Mouse (Mus musculus): Measurements from ENCODE around the gene Dhx8.

GRCm38 (mm10) chr11:101798083-101798482 is 65.4 kb downstream of the Dhx8 start:
- no peak for TF ChIP-seq POLR2AphosphoS2 (IDR thresholded peaks at IDR 0.05; ENCODE audit: low read length)
- no peak for TF ChIP-seq E2F4 (IDR thresholded peaks at IDR 0.05; ENCODE audit: borderline replicate concordance, low read depth, low read length)
- no peak for TF ChIP-seq NRF1 (IDR thresholded peaks at IDR 0.05; ENCODE audit: insufficient read depth, low read depth, low read length, poor library complexity, severe bottlenecking)
- no peak for TF ChIP-seq UBTF (IDR thresholded peaks at IDR 0.05; ENCODE audit: borderline replicate concordance, insufficient read depth, low read depth, low read length)
- TF ChIP-seq ZKSCAN1 (IDR thresholded peaks at IDR 0.05; ENCODE audit: low read depth, low read length), result no peak
- TF ChIP-seq ZNF384 (IDR thresholded peaks at IDR 0.05; ENCODE audit: low read depth, low read length), result no peak
- TF ChIP-seq CTCF (IDR thresholded peaks at IDR 0.05 in 2 of 3, conservative IDR thresholded peaks at IDR 0.05 in 1 of 3; ENCODE audit: control insufficient read depth in 1 of 3, insufficient read depth in 1 of 3, low read depth in 2 of 3, low read length in 3 of 3, poor library complexity in 1 of 3, severe bottlenecking in 1 of 3), result no peak
- TF ChIP-seq ELF1 (IDR thresholded peaks at IDR 0.05; ENCODE audit: low read depth, low read length), result no peak
- TF ChIP-seq USF1 (IDR thresholded peaks at IDR 0.05; ENCODE audit: low read depth, low read length), result no peak
- no peak for TF ChIP-seq EP300 (IDR thresholded peaks at IDR 0.05; ENCODE audit: low read depth in 1 of 2, low read length in 2 of 2)
- TF ChIP-seq CHD1 (IDR thresholded peaks at IDR 0.05; ENCODE audit: low read depth, low read length), result no peak
- no peak for TF ChIP-seq MXI1 (IDR thresholded peaks at IDR 0.05; ENCODE audit: low read depth, low read length)
- TF ChIP-seq POLR2AphosphoS5 (IDR thresholded peaks at IDR 0.05; ENCODE audit: borderline replicate concordance, low read depth, low read length), result no peak
- TF ChIP-seq MAZ (IDR thresholded peaks at IDR 0.05; ENCODE audit: low read depth, low read length), result no peak
